Mouse (Mus musculus) gastrocnemius, postnatal 36 days (tissue): ENCODE data around the gene Ppp1r16b. TPM values are rescaled to one million over a fixed set of nuclear protein-coding genes. Genes with fewer than 3 reads are reported as not detected.

Experiments used
- DNase-seq, 2 experiments: peaks; one replicate each; pipeline ENCODE4 v3.0.0; 2022
- intact Hi-C: fragments of 180-260 bp; cut with DNase I; formaldehyde crosslinking; loops from one replicate; pipeline ENCODE4 v1.15.1; 2025
- long read RNA-seq, 2 experiments: library from polyadenylated mRNA; stranded (forward); transcript quantifications; one replicate each; pipeline ENCODE4 v2.0.0; 2021
- total RNA-seq, 2 experiments: library from RNA; stranded (reverse); gene quantifications; 2 replicates each; pipeline ENCODE4 v1.2.3; 2021

Gene Ppp1r16b
- total RNA-seq, result 1 to 10 TPM; 3.5 to 3.6 TPM
- long read RNA-seq, experiment 1, result 0 reads
- long read RNA-seq, experiment 2, result 0 reads

- intact Hi-C loops, result loop anchor here (5.0 kb wide), 1 partner anchor 77 kb away; no protein-coding TSS in a partner anchor
- no peak for DNase-seq
These were observed at the start of gene Ppp1r16b for GRCm38 (mm10) chr2:158665098-158665497. TSS of gene Ppp1r16b (plus strand) at chr2:158665398.

DNA sequence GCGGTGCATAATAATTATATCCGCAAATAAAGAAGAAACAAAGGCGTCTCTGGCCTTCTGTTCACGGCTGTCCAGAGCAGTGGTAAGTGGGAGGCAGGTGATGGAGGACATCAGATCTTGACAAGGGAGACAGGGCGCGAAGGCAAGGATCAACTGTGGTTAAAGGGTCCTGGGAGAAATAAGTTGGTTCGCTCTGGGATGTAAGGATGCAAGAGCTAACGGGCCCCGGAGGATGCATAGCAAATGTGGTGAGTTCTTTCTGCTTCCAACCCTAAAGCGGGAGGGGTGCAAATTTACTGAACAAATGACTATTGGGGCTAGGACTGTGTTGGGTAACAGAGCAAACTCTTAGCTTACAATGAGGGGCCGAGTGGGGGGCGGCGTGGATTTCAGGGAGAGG is 49.5 kb upstream of the Ppp1r16b start:
- no peak for DNase-seq
- intact Hi-C loops, result no loop called here

- no peak for DNase-seq
- intact Hi-C loops, result no loop called here
These were observed 48.9 kb upstream of the Ppp1r16b start for GRCm38 (mm10) chr2:158616296-158616695.

DNA sequence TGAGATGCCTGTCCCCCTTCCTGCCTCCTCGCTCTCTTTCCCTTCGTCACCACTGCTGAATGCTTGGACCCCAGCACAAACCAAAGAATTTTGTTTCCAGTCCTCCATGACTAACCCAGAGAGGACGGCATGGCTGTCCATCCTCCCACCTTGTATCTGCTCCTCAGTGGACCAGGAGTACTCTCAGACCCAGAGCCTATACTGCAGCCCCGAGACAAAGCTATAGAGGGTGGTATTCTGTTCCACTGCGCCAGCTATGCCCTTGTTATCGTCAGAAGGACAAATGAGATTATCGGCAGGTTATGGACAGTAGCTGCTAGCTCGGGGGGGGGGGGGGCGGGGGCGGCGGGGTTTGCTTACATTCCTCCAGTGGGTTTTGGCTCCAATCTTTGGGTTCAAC is 48.4 kb upstream of the Ppp1r16b start:
- intact Hi-C loops, result no loop called here
- DNase-seq, result no peak

DNA sequence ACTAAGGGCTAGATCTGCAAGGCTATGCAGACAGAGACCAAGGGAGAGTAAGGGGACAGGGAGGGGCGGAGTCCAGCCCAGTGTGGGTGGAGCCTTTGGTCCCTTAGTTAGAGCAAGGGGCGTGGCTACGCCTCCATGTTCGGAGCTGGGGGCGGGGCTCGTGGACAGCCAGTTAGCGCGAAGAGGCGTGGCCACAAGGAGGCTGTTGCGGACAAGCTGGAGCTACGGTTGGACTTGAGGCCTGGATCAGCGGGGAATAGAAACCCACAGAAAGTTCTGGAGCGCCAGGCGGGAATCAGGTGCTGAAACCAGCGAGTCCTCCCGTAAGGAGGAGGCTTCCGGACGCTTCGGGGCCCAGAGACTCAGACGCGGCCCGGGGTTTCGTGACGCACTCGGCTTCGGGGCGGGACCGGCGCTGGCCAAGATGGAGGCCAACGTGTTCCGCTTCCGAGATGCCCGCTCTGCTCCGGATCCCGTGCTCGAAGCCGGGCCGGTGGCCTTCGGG is 40.4 kb upstream of the Ppp1r16b start, which contains the start of gene Actr5:
Gene Actr5 (plus strand): TSS at position 171 of the 505 bp plus-strand sequence.
- intact Hi-C loops, result loop anchor here (5.0 kb wide), 1 partner anchor 77 kb away; no protein-coding TSS in a partner anchor
- DNase-seq, result peak; percentile 89 to 91

- DNase-seq, result peak in 1 of 2 experiments; percentile 24
- intact Hi-C loops, result loop anchor here (5.0 kb wide), 1 partner anchor 78 kb away; no protein-coding TSS in a partner anchor
These were observed 40.0 kb upstream of the Ppp1r16b start for GRCm38 (mm10) chr2:158625231-158625630.

DNA sequence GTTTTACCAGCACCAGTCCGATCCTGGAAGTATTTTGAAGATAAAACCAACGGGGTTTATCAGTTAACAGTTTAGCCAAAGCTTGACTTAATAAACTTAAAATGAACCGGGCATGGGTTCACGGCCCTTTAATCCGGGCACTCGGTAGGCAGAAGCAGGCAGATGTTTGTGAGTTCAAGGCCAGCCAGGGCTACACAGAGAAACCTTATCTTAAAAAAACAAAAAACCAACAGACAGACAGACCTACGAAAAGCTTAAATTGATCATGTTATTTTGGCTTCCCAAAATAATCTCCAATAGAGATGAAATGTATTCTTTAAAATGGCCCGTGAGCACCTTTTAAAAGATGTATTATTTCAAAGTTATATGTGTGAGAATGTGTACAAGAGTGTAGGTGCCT is 39.5 kb upstream of the Ppp1r16b start:
- no peak for DNase-seq
- intact Hi-C loops, result loop anchor here (5.0 kb wide), 1 partner anchor 78 kb away; no protein-coding TSS in a partner anchor

GRCm38 (mm10) chr2:158628858-158629257 is 36.3 kb upstream of the Ppp1r16b start:
- no peak for DNase-seq
- intact Hi-C loops, result loop anchor here (5.0 kb wide), 1 partner anchor 82 kb away; no protein-coding TSS in a partner anchor

GRCm38 (mm10) chr2:158629414-158629813 is 35.8 kb upstream of the Ppp1r16b start:
- DNase-seq, result no peak
- intact Hi-C loops, result loop anchor here (5.0 kb wide), 1 partner anchor 82 kb away; no protein-coding TSS in a partner anchor

DNA sequence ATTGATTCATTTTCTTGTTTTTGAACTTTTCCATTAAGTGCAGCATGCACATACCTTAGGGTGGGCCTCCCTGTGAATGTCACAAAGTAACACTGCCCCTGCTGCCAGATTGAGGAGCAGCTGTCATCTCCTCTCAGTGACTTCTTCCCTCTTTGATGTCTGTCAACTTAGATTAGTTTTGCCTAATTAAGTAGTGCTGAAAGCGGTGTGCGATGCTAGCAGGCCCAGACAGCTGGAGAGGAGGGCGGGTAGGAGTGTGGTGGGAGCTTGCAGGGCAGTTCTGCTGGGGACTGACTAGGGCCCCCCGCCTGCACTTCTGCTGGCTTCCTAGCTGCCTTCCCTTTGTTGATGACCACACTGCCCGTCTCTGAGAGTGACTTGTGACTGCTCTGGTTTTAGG is 33.3 kb upstream of the Ppp1r16b start:
- intact Hi-C loops, result no loop called here
- no peak for DNase-seq

- intact Hi-C loops, result loop anchor here (2.0 kb wide), 1 partner anchor 91 kb away; no protein-coding TSS in a partner anchor
- DNase-seq, result peak; percentile 26 to 31
These were observed 23.3 kb upstream of the Ppp1r16b start for GRCm38 (mm10) chr2:158641869-158642268.

DNA sequence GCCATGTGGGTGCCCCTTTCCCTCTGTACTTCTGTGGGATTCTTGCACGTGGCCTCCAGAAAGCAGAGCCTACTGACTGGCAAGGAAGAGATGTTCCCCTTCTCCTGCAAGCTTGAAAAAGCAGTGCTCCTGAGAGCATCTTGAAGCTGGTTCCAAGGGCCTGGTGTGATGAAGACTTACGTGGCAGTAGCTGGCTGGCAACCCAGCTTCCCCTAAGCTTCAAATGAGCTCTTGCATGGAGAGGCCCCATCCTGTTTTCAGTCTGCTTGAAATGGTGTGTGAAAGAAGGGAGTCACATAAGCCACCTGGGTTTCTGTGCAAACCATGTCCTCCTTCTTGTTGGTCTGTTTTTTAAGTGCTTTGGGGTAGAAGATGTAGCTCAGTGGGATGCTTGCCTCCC is 22.6 kb upstream of the Ppp1r16b start:
- intact Hi-C loops, result no loop called here
- DNase-seq, result no peak

DNA sequence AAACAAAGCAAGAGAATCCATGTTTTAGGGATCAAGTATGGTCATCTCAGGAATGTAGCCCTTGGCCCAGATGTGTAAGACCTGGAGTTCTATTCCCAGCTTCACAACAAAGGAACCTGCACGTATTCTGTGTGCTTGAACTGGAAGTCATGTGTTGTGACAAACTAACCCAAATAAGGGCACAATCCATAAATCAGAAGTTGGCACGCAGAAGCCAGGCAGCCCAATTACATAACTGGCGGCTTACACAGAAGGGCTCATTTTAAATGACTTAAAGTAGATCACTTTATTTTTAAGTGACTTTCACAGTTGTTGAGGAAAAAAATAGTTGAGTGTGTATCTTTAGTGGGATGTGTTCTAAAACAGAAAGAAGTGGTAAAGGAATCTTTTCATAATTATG is 21.4 kb upstream of the Ppp1r16b start:
- no peak for DNase-seq
- intact Hi-C loops, result no loop called here

DNA sequence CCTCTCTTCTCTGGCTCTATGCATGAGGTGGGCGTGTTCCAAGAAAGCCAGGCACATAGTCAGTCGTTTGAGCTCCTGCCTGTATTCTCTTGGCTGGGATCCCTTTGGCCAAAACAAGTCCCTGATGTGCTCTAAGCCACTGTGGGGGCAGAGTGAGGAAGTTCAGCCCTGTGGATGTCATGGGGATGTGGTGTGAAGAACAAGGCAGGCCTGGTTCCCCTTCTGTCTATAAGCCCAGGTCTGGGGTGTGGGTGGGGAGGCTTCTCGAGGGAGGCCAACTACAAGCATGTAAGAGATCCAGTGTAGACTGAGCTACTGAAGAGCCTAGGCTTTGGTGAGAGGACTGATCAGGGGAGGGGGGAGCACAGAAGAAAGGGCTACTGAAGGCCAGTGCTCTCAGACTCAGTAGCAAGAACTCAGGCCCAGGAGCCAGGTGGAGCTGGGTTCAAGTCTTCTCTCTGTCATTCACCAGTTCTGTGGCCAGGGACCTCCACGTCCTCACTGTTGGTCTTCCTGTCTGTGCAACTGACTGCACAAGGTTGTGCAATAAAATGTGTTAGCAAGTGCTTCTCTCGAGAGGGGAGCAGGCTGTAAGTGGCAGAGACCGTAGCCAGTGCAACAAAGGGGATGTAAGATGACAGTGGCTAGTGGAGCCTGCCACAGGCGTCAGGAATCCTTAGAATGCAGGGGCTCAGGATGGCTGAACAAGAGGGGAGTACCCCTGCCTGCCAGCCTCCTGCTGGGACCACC is 13.9 kb upstream of the Ppp1r16b start:
- no peak for DNase-seq
- intact Hi-C loops, result no loop called here

- peak; percentile 47 to 57 for DNase-seq
- intact Hi-C loops, result no loop called here
These were observed 12.2 kb upstream of the Ppp1r16b start for GRCm38 (mm10) chr2:158652985-158653384.

- intact Hi-C loops, result no loop called here
- no peak for DNase-seq
These were observed 10.5 kb upstream of the Ppp1r16b start for GRCm38 (mm10) chr2:158654717-158655116.

- DNase-seq, result no peak
- intact Hi-C loops, result no loop called here
These were observed 9.4 kb upstream of the Ppp1r16b start for GRCm38 (mm10) chr2:158655806-158656205.

- intact Hi-C loops, result no loop called here
- DNase-seq, result no peak
These were observed 6.4 kb upstream of the Ppp1r16b start for GRCm38 (mm10) chr2:158658822-158659221.

DNA sequence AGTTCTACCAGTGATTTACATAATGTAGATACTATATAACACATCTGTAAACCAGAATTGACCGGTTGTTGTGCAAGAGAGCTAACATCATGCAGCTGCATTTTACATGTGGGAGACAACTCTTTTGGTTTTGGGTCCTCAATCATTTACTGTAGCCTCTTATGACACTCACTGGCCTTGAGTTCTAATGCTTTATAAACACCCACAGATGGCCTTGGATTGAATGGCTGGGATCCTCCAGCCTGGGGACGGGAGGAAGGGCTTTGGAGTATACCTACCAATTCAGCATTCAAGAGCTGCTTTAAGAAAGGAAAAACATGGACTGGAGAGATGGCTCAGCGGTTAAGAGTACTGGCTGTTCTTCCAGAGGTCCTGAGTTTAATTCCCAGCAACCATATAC is 5.9 kb upstream of the Ppp1r16b start:
- intact Hi-C loops, result no loop called here
- DNase-seq, result no peak

DNA sequence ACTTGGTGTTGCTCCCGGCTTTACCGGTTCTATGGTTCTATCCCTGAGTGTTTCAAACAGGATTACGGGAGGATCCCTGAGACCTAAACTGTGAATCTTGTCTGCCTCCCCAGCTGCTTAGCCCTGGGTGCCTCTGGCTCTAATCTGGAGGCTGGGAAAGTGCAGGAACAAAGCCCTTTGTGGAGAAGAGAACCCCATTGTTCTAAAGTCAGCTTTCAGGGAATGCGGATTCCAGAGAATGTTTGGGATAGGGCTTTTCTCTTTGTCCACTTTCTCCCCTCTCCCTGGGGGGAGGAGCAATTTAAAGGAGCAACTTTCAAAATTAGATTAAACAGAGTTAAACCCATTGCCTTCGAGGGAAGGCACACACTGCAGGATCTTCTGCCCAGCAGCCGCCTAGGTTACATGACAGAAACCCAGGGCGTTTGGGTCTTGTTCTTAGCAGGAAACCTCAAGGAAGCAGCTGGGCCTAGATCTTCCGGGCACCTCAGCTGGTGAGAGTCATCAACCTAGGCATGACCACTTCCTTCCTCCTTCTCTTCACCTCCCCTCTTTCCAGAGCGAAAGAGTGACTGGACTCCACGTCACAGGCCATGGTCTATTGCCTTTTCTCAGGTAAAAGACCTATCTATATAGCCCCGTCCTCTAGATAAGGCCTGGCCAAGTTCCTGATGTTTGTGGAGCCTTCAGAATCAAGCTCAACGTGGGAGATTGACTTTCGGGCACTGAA is 1.0 kb downstream of the Ppp1r16b start:
- no peak for DNase-seq
- intact Hi-C loops, result loop anchor here (5.0 kb wide), 1 partner anchor 76 kb away; no protein-coding TSS in a partner anchor
